Mouse (Mus musculus): ENCODE data around the gene Reln. TPM values are rescaled to one million over a fixed set of nuclear protein-coding genes. Genes with fewer than 3 reads are reported as not detected.

Reln gene
- polyA plus RNA-seq, 2 experiments from 2014 or later = 0.46 TPM; not detected in 1

Other genes starting within 250 kb of the Reln start
- gene Orc5, start 205.7 kb upstream of the Reln start, polyA plus RNA-seq (2017; shearing (Covaris generic)) = 10 to 100 TPM; 47.6 to 55.4 TPM